Mouse (Mus musculus) heart, embryonic 16.5 days (tissue): ENCODE measurements at regions not wholly inside any gene's neighbourhood (a gene's known extent, or its start where the extent isn't known, plus 50 kb on each side); places are given as distances from the start of the nearest gene placed in this dataset.

Experiments
- ATAC-seq: fragments of 200-750 bp; cut with Nextera tagmentation; replicated peaks from 2 replicates; pipeline ENCODE4 v1.8.0; 2017; ENCODE audit warnings: moderate number of reproducible peaks; ENCODE audit not compliant: insufficient read depth, low FRiP score; ENCODE audit errors: extremely low read depth
- H3K27ac ChIP-seq: fragments of 300-500 bp; sonication (generic); 2 replicates; pipeline ENCODE4 v1.5.1; 2014; ENCODE audit warnings: mild to moderate bottlenecking, low read length, control low read depth, moderate library complexity
- H3K27me3 ChIP-seq: fragments of 300-500 bp; sonication (generic); 2 replicates; pipeline ENCODE4 v1.6.1; 2014; ENCODE audit warnings: low read length, mixed read lengths; ENCODE audit not compliant: control insufficient read depth, insufficient read depth
- H3K36me3 ChIP-seq: fragments of 300-500 bp; sonication (generic); 2 replicates; pipeline ENCODE4 v1.6.1; 2014; ENCODE audit not compliant: control insufficient read depth, insufficient read depth
- H3K4me1 ChIP-seq: fragments of 300-500 bp; sonication (generic); 2 replicates; pipeline ENCODE4 v1.6.1; 2014; ENCODE audit warnings: low read length, mixed read lengths; ENCODE audit not compliant: control insufficient read depth, insufficient read depth
- H3K4me2 ChIP-seq: fragments of 300-500 bp; sonication (generic); 2 replicates; pipeline ENCODE4 v1.6.1; 2014; ENCODE audit warnings: low read depth, mild to moderate bottlenecking, control low read depth, low read length
- H3K4me3 ChIP-seq: fragments of 300-500 bp; sonication (generic); 2 replicates; pipeline ENCODE4 v1.5.1; 2014; ENCODE audit warnings: mild to moderate bottlenecking, control low read depth, low read length
- H3K9ac ChIP-seq: fragments of 300-500 bp; sonication (generic); 2 replicates; pipeline ENCODE4 v1.6.1; 2014; ENCODE audit warnings: low read length, control low read depth
- H3K9me3 ChIP-seq: fragments of 300-500 bp; sonication (generic); replicated peaks from 2 replicates; pipeline ENCODE4 v1.6.1; 2016; ENCODE audit warnings: low read length; ENCODE audit not compliant: control insufficient read depth
- WGBS: fragments of 180-500 bp; shearing (Covaris S2); extraction: QIAGEN DNeasy Blood & Tissue Kit; methylation state at CpG from one replicate; pipeline ENCODE4 v1.1.7; 2014; 5-methylcytosine and 5-hydroxymethylcytosine counted together

GRCm38 (mm10) chr9:74342176-74342575 is 232.0 kb downstream of the Wdr72 start:
- no peak for ATAC-seq
- 39% methylated on average over 1 of the region's 1 CpGs for WGBS
- Histone ChIP-seq H3K36me3 (no peaks in the 10 kb centered on the region), H3K9ac (no peak overlapping the region), H3K4me3 (no peak overlapping the region), H3K4me1 (no peaks in the 10 kb centered on the region), H3K4me2 (no peak overlapping the region), H3K27me3 (no peaks in the 10 kb centered on the region), H3K27ac (no peak overlapping the region), H3K9me3 (no peaks in the 10 kb centered on the region)

GRCm38 (mm10) chr9:74345027-74345426 is 234.9 kb downstream of the Wdr72 start:
- Histone ChIP-seq H3K27me3 (no peaks in the 10 kb centered on the region), H3K4me3 (no peak overlapping the region), H3K4me1 (no peaks in the 10 kb centered on the region), H3K9me3 (no peaks in the 10 kb centered on the region), H3K4me2 (no peak overlapping the region), H3K27ac (no peak overlapping the region), H3K9ac (no peak overlapping the region), H3K36me3 (no peaks in the 10 kb centered on the region)
- WGBS = 78% methylated on average over 7 of the region's 7 CpGs
- no peak for ATAC-seq

DNA sequence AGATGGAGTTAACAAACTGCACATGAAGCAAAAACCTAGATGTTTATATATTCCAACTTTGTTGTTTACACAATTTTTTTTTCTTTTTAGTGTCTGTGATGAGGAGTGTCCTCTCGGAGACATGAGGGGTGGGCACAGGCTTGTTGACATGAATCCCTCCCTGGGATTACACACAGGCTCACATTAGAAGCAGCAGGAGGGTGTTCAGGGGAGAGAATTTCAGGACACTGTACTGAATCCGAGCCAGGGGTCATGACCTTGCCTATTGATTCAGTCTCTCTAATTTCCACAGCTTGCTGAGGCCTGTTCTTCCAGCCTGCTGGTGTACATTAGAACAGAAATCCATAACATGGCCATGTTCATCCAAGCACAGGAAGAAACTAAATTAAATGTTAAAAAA is 238.6 kb downstream of the Wdr72 start:
- H3K4me3 ChIP-seq = no peak overlapping the region
- no peak overlapping the region for H3K27ac ChIP-seq
- H3K9ac ChIP-seq = no peak overlapping the region
- H3K4me1 ChIP-seq = no peaks in the 10 kb centered on the region
- H3K27me3 ChIP-seq = no peaks in the 10 kb centered on the region
- H3K9me3 ChIP-seq = no peaks in the 10 kb centered on the region
- no peak for ATAC-seq
- no peak overlapping the region for H3K4me2 ChIP-seq
- WGBS = 39% methylated on average over 2 of the region's 2 CpGs
- H3K36me3 ChIP-seq = no peaks in the 10 kb centered on the region

GRCm38 (mm10) chr9:74365930-74366438 is 255.8 kb downstream of the Wdr72 start:
- Histone ChIP-seq H3K9me3 (no peaks in the 10 kb centered on the region), H3K27ac (no peak overlapping the region), H3K4me2 (no peak overlapping the region), H3K36me3 (no peaks in the 10 kb centered on the region), H3K27me3 (no peaks in the 10 kb centered on the region), H3K9ac (no peak overlapping the region), H3K4me1 (no peaks in the 10 kb centered on the region), H3K4me3 (no peak overlapping the region)
- no peak for ATAC-seq
- WGBS = 42% methylated on average over 3 of the region's 3 CpGs

GRCm38 (mm10) chr9:74376191-74376590 is 266.0 kb downstream of the Wdr72 start:
- Histone ChIP-seq H3K9ac (no peak overlapping the region), H3K9me3 (no peaks in the 10 kb centered on the region), H3K36me3 (no peaks in the 10 kb centered on the region), H3K4me3 (no peak overlapping the region), H3K27me3 (no peaks in the 10 kb centered on the region), H3K4me2 (no peak overlapping the region), H3K27ac (no peak overlapping the region), H3K4me1 (no peaks in the 10 kb centered on the region)
- no peak for ATAC-seq

- no peak for ATAC-seq
- Histone ChIP-seq H3K4me2 (no peak overlapping the region), H3K4me3 (no peak overlapping the region)
These were observed 267.0 kb downstream of the Wdr72 start for GRCm38 (mm10) chr9:74377204-74377603.

DNA sequence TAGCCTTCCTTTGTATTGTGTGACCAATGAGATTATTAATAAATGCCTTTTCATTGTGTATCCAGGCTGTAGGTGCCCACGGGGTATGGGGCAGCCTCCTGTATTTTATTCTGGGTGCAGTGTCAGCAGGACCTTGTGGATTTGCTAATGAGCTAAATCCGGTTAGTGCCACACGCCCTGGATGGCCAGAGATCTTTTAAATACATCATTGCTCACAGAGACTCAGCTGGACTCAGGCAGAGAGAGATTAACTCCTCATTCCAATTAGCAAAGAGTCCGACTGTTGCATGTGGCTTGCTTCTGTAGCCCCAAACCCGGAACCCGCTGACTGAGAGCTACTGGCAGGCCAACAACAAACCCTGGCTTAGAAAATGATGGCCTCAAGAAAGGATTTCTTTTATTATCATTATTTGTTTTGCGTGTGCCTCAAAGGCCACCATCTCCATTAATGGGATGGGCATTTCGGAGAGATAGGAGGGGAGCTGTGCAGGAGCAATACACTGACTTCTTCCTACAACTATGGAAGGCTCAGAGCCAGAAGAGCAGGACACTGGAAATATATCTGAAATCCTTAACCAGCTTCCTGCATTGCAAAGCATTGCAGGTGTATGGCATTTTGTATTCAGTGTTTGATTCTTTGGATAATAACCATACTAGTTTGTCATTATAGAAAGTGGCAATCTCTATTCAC is 274.2 kb downstream of the Wdr72 start:
- no peak overlapping the region for H3K9ac ChIP-seq
- no peak overlapping the region for H3K4me2 ChIP-seq
- H3K4me3 ChIP-seq = no peak overlapping the region
- no peak for ATAC-seq
- no peaks in the 10 kb centered on the region for H3K4me1 ChIP-seq
- no peaks in the 10 kb centered on the region; the same call in 1 of the 2 replicates for H3K9me3 ChIP-seq
- no peak overlapping the region for H3K27ac ChIP-seq
- no peaks in the 10 kb centered on the region for H3K36me3 ChIP-seq
- WGBS = 73% methylated on average over 8 of the region's 8 CpGs
- no peaks in the 10 kb centered on the region for H3K27me3 ChIP-seq

More at GRCm38 (mm10) chr9:74377204-74377603, 267.0 kb downstream of the Wdr72 start:
- no peak overlapping the region for H3K27ac ChIP-seq
- no peaks in the 10 kb centered on the region for H3K27me3 ChIP-seq
- H3K9me3 ChIP-seq = no peaks in the 10 kb centered on the region
- H3K36me3 ChIP-seq = no peaks in the 10 kb centered on the region
- H3K9ac ChIP-seq = no peak overlapping the region
- no peaks in the 10 kb centered on the region for H3K4me1 ChIP-seq

DNA sequence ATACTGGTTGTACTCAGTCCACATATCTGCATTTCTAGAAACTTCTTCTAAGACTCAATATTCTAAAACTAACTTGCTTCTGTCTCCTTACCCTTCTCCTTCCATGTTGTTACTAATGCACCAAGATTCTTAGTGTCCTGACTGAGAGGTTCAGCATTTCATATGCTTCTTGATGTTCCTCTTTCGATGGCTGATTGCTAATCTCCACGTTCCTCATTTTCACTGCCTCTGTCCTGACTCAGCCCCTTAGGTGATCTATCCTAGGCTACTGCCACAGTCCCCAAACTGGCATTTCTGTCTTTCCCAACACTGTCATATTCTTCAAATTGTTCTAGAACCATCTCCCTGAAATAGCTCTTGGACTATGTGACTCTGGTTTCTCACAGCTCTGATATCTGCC is 315.4 kb downstream of the Wdr72 start:
- H3K4me3 ChIP-seq = no peak overlapping the region
- 77% methylated on average over 2 of the region's 2 CpGs for WGBS
- H3K27ac ChIP-seq = no peak overlapping the region
- H3K36me3 ChIP-seq = no peaks in the 10 kb centered on the region
- no peaks in the 10 kb centered on the region for H3K4me1 ChIP-seq
- no peaks in the 10 kb centered on the region; the same call in 1 of the 2 replicates for H3K27me3 ChIP-seq
- H3K9ac ChIP-seq = no peak overlapping the region
- H3K4me2 ChIP-seq = no peak overlapping the region
- H3K9me3 ChIP-seq = no peaks in the 10 kb centered on the region
- ATAC-seq = no peak

- no peak overlapping the region for H3K27ac ChIP-seq
- no peak overlapping the region for H3K4me3 ChIP-seq
- no peak for ATAC-seq
- H3K4me1 ChIP-seq = no peaks in the 10 kb centered on the region
- no peaks in the 10 kb centered on the region for H3K9me3 ChIP-seq
- H3K9ac ChIP-seq = no peak overlapping the region
- H3K36me3 ChIP-seq = no peaks in the 10 kb centered on the region
- H3K27me3 ChIP-seq = no peaks in the 10 kb centered on the region
- no peak overlapping the region for H3K4me2 ChIP-seq
- 76% methylated on average over 5 of the region's 5 CpGs for WGBS
These were observed 339.8 kb downstream of the Wdr72 start for GRCm38 (mm10) chr9:74449981-74450380.
